Mouse (Mus musculus): ENCODE measurements around the gene Nmral1. TPM values are rescaled to one million over a fixed set of nuclear protein-coding genes. Genes with fewer than 3 reads are reported as not detected.
"Not testable (repeated sequence)": the region's sequence is repeated elsewhere in the genome, so short reads cannot be mapped to it uniquely, and the experiment has no call there.

Nmral1 gene
- total RNA-seq, 2 experiments from 2014 or later, result 15.2 to 15.5 TPM

DNA sequence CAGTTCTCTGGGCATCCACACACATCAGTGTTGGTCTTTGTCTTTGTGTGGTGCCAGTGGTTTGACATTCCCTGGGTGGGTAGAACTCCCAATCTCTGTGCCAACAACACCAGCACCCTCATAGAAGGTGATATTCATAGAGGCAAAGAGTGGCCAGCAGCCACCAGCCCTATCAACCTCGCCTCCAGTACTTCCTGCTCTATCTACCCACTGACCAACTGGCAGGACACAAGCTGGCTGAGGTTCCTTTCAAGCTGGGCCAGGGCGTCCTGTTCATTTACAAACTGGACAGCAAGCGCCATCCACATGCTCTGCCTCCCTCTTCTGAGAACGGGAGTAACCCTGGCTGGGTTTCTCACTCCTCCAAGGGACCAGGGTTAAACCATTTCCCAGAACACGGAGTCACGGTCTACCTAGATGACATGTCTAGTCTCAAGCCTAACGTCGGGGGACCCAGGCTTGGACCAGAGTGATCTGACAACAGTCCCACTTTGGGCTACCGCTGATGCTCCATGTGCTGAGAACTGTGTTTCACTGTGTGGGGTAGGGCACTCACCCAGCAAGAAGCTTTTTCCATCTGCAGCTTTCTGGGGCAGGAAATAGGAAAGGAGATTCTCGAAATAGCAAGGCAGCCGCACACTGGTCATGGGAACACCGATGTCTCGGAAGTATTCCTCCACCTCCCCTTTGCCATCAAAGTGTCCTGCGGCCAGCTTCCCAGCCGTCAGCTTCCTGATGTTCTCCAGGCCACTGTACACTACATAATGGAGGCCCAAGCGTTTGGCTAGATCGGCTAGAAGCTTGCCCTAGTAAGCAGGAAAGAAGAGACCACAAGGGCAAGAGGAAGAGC, 5.1 kb downstream of the Nmral1 start:
- no peak for DNase-seq

DNA sequence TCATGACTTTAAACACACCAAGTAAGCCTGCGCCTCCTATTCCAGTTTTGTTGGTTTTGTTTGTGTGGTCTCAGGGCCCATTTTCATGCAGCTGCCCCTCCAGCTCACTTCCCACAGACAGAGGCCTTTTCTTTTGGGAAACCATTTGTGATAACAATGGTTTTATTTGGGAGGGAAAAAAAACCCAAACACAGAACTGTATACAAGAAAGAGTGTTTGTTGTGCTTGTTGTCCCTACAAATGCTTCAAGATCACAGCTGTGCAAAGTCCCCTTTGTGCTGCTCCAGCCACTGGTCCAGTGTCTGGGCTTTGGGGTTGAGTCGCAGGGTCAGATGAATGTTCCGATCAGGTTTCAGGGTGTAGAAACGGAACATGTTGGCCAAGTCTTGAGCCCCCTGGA, 8.0 kb downstream of the Nmral1 start:
- no peak for DNase-seq

DNA sequence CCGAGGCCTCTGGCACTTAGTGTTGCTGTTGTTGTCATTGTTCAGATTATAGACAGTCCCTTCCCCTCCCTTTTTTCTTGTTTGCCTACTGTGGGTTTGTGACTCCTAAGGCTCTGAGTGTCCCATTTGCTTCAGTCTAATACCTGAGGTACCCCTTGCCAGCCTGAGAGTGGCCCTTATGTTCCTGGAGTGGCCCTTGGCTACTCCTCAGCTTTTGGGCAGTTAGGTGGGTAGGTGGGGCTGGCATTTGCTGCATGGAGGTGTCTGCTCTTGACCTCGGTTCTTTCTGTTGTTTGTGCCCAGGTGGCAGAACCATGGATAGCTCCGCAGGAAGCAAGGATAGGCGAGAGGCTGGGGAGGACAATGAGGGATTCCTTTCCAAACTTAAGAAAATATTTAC, 13.6 kb downstream of the Nmral1 start:
- no peak for DNase-seq

DNA sequence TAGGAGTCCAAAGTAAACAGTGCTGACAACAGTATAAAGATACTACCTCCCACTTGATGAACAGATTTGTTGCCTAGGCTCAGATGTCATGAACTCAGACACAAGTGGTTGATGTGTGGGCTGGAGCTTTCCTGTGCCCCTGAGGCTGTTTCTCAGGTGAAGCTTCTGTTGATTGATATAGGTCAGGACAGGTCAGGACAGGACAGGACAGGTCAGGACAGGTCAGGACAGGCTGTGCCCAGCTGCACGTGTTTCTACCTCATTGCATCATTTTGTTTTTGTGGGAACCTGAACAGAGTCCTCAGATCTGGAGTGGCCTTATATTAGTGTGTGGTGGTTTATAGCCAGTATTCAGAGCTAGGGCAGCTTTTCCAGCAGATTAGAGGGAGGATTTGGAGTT, 16.5 kb downstream of the Nmral1 start:
- DNase-seq, result no peak

DNA sequence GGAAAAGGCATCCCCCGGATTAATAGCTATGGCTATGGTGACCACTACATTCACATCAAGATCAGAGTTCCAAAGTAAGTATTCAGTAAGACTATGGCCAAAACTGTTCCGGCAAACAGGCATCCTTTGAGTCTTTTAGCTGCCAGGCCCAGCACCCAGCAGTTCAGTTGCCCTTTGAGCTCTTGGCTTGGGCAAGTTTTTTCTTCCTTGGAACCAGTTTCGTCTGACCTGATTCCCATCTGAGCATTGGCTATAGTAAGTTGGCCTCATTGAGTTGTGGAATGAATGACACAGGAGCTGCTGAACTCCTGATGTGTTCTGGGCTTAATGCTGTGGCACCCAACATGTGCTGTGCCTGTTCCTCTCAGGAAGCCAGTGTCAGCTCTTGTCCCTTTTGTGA, 17.9 kb downstream of the Nmral1 start:
- DNase-seq, result no peak

DNA sequence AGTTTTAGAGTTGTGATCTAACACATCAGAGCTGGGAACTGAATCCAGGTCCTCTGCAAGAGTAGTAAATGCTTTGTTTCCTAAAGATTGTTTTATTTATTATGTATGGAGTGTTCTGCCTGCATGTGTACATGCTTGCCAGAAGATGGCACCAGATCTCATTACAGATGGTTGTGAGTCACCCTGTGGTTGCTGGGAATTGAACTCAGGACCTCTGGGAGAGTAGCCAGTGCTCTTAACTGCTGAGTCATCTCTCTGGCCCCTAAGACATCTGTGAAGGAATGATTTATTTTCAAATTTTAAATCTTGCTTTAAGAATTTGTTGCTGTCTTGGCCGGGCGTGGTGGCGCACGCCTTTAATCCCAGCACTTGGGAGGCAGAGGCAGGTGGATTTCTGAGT, 29.8 kb downstream of the Nmral1 start:
- DNase-seq, result not testable (repeated sequence)

DNA sequence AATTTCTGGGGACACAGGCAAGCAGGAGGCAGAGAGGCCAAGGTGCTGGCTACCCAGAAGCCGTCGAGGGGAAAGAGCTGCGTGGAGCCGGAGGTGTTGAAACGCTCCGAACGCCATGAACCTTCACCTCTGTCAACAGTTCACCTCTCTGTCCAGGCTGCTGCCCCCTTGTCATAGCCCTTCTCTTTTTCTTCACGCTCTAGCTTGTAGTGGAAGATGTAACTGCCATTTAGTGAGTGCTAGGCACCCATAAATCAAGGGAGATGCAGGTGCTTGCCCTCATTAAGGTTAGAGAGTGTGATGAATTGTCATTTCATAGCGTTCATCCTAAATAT, 34.7 kb downstream of the Nmral1 start:
- no peak for DNase-seq

DNA sequence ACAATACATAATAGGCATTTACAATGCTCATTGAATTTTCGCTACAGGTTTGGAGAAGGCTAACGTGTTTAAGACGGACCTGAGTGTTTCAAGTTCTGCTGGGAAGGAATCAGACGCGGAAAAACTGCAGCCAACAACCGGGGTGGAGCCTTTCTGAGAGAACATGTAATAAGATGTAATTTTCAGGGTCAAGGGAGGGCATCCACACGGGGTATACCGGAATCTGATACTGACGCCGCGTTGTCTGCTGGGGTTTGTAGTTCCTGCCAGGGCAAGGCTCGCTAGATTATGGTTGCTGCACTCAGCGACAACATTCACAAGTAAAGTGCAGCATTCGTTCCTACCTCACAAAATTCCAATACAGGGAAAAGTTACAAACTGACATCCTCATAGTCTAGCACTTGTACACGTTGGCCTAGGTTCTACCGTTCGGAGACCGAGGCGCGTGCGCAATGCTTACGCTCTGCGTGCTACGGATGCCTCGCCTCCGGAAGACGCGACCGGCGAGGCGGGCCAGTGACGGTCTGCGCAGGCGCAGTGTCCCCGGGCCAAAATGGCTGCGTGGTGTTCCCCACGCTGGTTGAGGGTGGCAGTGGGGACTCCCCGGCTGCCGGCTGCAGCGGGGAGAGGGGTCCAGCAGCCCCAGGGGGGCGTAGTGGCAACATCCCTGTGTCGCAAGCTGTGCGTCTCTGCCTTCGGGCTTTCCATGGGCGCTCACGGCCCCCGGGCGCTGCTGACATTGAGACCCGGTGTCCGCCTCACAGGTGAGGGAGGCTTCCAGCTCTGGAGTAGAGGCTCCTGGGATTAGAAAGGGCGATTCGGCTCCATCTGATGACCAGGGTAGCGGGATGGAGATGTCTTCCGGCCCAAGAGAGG, 35.3 kb downstream of the Nmral1 start:
- peak; percentile 98 for DNase-seq

DNA sequence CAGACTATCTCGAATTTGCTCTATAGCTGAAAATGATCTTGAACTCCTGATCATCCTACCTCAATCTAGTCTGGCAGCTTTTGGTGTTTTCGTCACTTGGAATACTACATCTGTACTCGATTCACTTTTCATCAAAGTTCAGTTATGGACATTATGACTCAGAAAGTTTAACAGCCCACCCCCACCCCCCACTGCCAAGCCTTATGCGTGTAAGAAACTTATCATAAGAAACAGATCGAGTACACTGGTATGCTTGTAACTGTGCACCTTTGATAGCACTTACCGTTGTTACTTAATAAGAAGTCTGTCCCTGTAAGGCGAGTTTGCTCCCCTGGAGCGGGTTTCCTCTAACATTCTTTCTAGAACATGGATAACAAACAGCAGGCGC, 36.0 kb downstream of the Nmral1 start:
- DNase-seq, result no peak

DNA sequence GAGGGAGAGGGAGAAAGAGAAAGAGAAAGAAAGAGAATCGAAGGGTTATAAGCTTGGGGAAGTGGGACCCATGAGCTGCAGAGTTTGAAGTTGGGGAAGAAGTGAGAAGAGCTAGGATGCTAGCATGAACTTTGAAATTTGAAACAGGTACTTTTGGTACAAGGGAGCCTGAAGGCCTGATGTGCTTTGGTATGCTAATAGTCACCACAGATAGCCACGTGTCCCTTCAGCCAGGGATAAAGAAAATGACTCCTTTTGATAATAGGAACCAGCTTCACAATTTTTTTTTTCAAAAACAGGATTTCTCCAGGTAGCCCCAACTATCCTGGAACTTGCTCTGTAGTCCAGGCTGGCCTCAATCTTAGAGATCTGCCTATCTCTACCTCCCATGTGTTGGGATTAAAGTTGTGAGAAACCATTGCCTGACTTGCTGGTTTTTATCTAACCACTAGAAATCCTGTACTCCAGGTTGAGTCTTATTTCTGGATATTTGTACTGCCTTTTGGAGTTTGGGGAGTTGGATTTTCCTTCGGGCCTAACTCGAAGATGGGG, 36.5 kb downstream of the Nmral1 start:
- no peak for DNase-seq

DNA sequence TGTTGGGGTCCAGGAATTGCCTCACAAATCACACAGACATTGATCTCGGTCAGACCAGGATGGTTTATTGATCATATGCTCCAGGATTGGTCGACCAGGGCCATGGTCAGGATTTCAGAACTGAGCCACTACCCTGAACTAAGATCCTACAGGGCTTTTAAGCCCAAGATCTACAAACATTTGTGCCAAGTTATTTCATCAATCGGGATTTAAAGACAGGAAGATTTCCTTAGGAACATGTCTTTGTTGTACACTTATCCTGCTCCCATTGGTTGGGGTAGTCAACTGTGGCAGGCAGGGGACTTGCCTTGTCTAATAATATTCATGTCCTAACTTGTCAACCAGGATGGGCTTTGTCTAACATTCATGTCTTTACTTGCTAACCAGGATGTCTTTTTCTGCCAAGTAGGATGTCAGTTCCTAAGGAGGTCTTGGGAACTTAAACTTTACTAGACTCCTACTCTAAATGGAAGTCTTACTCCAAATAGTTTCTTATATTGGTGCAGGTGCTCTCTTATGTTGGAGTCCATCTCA, 38.2 kb downstream of the Nmral1 start:
- not testable (repeated sequence) for DNase-seq

DNA sequence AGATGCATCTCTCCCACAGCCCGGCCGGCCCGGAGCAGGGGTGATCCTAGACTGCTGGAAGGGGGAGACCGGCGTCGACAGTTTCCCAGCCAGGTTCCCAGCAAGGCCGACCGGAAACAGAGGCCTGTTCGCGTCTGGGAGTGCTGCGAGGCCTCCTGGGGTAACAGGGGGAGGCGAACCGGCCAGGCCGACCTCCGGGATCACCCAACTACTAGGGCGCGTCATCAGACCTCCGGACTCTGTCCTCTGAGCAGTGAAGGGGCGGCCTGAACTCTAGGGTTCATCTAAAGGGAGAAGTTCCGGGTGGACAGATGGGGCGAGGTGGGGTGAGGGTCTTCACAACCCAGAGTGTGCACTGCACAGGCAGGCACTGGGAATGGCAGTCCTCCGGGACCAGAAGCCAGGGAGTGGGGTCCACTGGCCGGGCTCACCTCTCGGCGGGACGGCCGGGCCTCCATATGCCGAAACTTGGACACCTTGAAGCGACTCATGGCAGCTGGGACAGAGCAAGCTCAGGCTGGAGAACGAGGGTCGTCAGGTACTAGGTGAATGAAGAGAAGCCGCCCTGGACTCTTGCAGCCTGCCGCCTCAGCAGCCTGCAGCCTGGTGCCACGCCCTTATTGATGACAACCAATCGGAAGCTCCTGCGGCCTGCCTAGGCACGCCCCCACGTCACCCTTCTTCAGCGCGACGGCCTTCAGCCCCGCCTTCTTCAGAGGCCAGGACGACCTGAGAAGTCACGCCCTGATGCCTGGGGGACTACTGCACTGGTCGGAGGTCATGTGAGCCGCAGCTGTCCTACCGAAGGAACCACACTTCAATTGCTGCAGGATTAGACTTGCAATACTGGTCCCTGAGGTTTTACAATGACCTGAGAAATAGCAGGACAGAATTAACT, 39.8 kb downstream of the Nmral1 start, which contains the start of gene Coro7:
TSS of gene Coro7 (minus strand) at position 657 of the 898 bp plus-strand sequence.
- peak; percentile 91 for DNase-seq

DNA sequence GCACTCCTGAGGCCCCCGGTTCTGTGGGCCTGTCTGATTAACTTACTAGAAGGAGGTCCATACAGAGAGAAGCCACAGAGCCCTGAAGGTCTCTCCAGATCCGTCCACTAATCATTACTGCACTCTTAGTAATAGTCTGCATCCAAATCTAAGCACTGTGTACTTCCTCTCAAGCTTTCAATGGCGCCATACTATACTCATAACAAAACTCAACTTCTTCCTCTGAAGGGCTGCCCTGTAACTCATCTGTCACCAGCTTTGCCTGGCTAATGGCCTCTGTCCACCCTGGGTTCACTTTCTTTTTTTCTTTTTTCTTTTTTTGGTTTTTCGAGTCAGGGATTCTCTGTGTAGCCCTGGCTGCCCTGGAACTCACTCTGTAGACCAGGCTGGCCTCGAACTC, 41.1 kb downstream of the Nmral1 start:
- DNase-seq, result no peak

DNA sequence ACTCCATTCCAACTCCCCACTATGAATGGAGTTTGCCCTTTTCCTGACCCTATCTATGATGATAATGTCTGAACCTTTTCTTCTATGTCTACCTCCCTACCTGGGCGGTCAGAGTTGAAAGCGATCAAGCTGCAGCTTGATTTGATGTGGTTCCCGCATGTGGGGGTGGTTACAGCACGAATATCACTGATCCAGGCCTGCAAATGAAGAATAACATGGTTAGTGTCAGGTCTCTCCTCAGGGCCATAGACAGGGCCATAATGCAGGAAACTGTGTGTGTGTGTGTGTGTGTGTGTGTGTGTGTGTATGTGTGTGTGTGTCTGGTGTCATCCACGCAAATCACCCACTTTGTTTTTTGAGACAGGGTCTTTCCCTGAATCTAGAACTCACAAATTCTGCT, 42.3 kb downstream of the Nmral1 start:
- DNase-seq, result no peak

DNA sequence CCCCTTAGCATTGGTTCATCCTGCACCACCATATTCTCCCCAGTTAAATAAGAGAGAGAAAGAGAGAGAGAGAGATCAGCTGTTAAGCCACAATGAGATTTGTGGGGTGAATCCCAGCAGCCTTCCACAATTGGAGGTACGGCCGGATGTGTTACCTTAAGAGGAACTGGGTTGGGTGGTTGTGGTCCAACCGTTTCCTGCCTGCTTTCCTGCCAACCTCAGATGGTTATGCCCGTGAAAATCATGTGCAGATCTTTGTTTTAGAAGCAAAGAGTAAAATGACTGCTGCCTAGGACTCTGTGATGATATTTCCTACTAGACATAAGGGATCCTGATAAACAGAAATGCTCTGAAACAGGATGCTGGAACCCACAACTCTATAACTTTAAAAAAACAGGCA, 45.1 kb downstream of the Nmral1 start:
- DNase-seq, result no peak

DNA sequence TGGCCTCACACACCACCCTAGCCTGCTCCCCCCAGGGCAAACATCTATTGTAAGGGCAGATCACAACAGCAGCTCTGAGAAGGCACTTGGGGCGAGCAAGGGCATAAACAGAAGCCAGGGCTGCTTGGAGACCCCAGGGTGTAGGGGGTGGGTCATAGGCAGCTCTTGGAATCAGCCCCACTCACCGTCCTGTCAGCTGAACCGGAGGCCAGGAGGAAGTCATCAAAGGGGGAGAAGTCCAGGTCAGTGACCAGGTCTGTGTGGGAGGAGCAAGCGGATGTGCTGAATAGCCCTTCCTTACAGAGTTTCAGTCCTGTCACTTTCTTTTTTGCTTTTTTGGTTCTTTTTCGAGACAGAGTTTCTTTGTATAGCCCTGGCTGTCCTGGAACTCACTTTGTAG, 48.8 kb downstream of the Nmral1 start:
- DNase-seq, result no peak

DNA sequence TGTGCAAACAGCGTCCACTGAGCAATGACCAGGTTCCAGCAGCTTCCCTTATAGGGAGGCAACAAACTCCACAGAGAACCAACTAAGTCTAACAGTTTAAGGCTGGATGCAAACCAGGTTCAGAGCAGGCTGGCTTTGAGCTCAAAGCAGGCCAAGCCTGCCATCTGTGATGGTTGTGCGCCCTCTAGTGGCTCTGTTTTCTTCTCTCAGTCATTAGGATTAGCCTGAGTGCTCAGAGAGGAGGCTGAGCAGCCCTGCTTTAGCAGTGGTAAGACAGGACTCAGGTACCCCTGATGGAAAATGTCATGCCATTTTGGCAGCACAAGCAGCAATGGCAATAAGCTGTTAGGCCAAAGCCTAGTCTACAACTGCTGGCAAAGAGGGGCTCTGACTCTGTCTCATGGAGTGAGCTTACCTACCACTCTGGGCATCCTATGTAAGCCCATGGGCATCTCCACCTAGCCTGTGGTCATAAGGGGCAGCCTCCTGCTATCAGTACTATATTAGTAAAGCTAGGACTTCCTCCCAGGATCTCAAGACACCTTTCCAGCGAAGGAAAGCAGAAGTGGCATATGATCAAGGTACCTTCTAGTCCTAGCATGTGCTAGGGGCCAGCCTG, 51.9 kb downstream of the Nmral1 start:
- DNase-seq, result peak; percentile 93

DNA sequence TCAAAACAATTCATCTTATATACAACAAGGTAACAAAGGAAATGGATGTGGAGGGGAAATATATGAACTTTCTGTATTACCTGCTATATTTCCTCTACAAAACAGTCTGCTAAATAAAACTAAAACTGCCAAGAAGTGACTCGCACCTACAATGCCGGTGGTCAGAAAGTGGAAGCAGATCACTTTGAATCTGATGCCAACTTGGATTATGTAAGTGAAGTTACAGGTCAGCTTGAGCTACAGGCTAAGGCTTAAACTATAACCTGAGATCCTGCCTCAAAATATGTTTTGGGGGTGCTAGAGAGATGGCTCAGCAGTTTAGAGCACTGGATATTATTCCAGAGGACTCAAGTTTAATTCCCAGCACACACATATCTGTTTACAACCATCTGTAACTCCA, 53.4 kb downstream of the Nmral1 start:
- no peak for DNase-seq

DNA sequence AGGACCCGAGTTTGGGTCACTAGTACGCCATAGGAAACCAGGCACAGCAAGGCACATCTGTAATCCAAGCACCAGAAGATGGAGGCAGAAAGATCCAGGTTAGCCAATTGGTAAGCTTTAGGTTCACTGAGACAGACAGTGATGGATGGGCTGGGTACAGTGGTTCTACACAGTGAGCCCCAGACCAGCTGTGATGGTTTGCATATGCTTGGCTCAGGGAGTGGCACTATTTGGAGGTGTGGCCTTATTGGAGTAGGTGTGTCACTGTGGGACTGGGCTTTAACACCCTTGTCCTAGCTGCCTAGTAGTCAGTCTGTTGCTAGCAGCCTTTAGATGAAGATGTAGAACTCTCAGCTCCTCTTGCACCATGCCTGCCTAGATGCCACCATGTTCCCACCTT, 55.4 kb downstream of the Nmral1 start:
- DNase-seq, result no peak

DNA sequence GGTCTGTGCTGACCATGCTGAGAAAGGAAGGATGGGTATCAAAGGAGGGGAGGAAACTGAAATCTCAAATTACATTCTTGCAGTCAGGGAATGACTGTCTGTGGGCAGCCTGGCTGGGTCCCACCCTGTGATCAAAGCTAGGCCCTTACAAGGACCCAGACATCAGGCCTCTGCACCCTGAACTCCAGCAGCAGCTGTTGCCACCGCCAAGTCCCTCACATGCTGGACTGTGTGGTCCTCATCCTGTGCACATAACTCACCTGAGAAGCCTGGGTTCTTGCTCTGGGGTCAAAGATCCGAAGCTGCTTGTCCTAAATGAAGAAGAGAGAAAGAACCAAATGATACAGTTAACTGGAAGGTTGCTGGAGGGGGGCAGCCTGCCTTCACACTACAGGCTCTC, 57.6 kb downstream of the Nmral1 start:
- no peak for DNase-seq

All from heart, postnatal 4 days (tissue).